Mouse (Mus musculus) left cerebral cortex, postnatal 36 days (tissue): ENCODE results near the gene Sgce. TPM values are rescaled to one million over a fixed set of nuclear protein-coding genes. Genes with fewer than 3 reads are reported as not detected.
"Not testable (repeated sequence)": the region's sequence is repeated elsewhere in the genome, so short reads cannot be mapped to it uniquely, and the experiment has no call there.

Experiments
- DNase-seq, 2 experiments: peaks; one replicate each; pipeline ENCODE4 v3.0.0; 2021 to 2022; ENCODE audit warnings: low spot score in 2 of 2, mixed read lengths in 1 of 2
- intact Hi-C: fragments of 180-260 bp; cut with DNase I; formaldehyde crosslinking; loops from one replicate; pipeline ENCODE4 v1.15.1; 2025
- total RNA-seq, 2 experiments: library from RNA; stranded (reverse); gene quantifications; 2 replicates each; pipeline ENCODE4 v1.2.3; 2021

The Sgce gene
- total RNA-seq, 2 experiments from 2014 or later = 30.0 to 34.7 TPM

GRCm38 (mm10) chr6:4663516-4663915, 83.5 kb downstream of the Sgce start:
- intact Hi-C loops = no loop called here
- no peak for DNase-seq

GRCm38 (mm10) chr6:4658861-4659260, 88.1 kb downstream of the Sgce start:
- intact Hi-C loops = no loop called here
- no peak for DNase-seq

GRCm38 (mm10) chr6:4655924-4656323, 91.1 kb downstream of the Sgce start:
- DNase-seq = no peak
- intact Hi-C loops = no loop called here

- intact Hi-C loops = no loop called here
These were observed 91.5 kb downstream of the Sgce start for GRCm38 (mm10) chr6:4655466-4655865.

GRCm38 (mm10) chr6:4653741-4654140, 93.3 kb downstream of the Sgce start:
- DNase-seq, intact Hi-C loops: not testable (repeated sequence)

More at GRCm38 (mm10) chr6:4655466-4655865, 91.5 kb downstream of the Sgce start:
- no peak for DNase-seq

- intact Hi-C loops = no loop called here
- DNase-seq = no peak
These were observed 94.3 kb downstream of the Sgce start for GRCm38 (mm10) chr6:4652596-4653134.

- intact Hi-C loops = no loop called here
- no peak for DNase-seq
These were observed 99.7 kb downstream of the Sgce start for GRCm38 (mm10) chr6:4647351-4647750.

- intact Hi-C loops = no loop called here
- DNase-seq = no peak
These were observed 104.9 kb downstream of the Sgce start for GRCm38 (mm10) chr6:4642068-4642467.

GRCm38 (mm10) chr6:4634804-4635203, 112.2 kb downstream of the Sgce start:
- intact Hi-C loops = no loop called here
- no peak for DNase-seq

- no peak for DNase-seq
- intact Hi-C loops = no loop called here
These were observed 113.8 kb downstream of the Sgce start for GRCm38 (mm10) chr6:4633189-4633588.

- intact Hi-C loops = no loop called here
- DNase-seq = no peak
These were observed 115.5 kb downstream of the Sgce start for GRCm38 (mm10) chr6:4631464-4631863.

Other genes starting within 250 kb of the Sgce start
- gene Col1a2, start 242.4 kb downstream of the Sgce start, total RNA-seq = 10 to 100 TPM; 21.4 to 26.5 TPM
- gene Casd1, start 146.4 kb downstream of the Sgce start, total RNA-seq = 10 to 100 TPM; 47.4 to 51.7 TPM
- gene Peg10, start 99 bp upstream of the Sgce start, total RNA-seq = 10 to 100 TPM in 1 of 2 experiments, 1 to 10 TPM in 1; 9.2 to 14.7 TPM
- gene Ppp1r9a, start 155.7 kb upstream of the Sgce start, total RNA-seq = 100 to 1,000 TPM; 199 TPM